Mouse (Mus musculus) hematopoietic stem cell, adult 5-6 weeks (primary cell): ENCODE data around the gene Mpeg1. TPM values are rescaled to one million over a fixed set of nuclear protein-coding genes. Genes with fewer than 3 reads are reported as not detected.

Experiments
- ATAC-seq, 2 experiments: fragments of 125-278 bp in 1 of 2; replicated peaks in 1 of 2; 2 replicates each; pipeline ENCODE4 v1.8.0; 2016 to 2017; ENCODE audit warnings: inconsistent platforms in 2 of 2, mild to moderate bottlenecking in 2 of 2, moderate number of reproducible peaks in 2 of 2, low read depth in 1 of 2, moderate TSS enrichment in 1 of 2; ENCODE audit not compliant: low FRiP score in 2 of 2, poor library complexity in 2 of 2, severe bottlenecking in 2 of 2, insufficient read depth in 1 of 2, low TSS enrichment in 1 of 2
- total RNA-seq: library from RNA; stranded (forward); fragments of 172-1452, 232-1000 nt; gene quantifications from 2 replicates; pipeline ENCODE4 v1.2.3, GENCODE M21; 2017

Mpeg1 gene
- total RNA-seq, 1 experiment from 2014 or later: 15.1 TPM

- ATAC-seq: no peak
Measured at GRCm38 (mm10) chr19:12485631-12486030, 25.1 kb downstream of the Mpeg1 start.

- no peak for ATAC-seq
Measured at GRCm38 (mm10) chr19:12486875-12487274, 26.3 kb downstream of the Mpeg1 start.

- no peak for ATAC-seq
Measured at GRCm38 (mm10) chr19:12487511-12488204, 27.1 kb downstream of the Mpeg1 start.

- peak; percentile 88 to 89 for ATAC-seq
Measured at GRCm38 (mm10) chr19:12488205-12488966, 27.8 kb downstream of the Mpeg1 start.

- ATAC-seq: no peak
Measured at GRCm38 (mm10) chr19:12488969-12489674, 28.5 kb downstream of the Mpeg1 start.

GRCm38 (mm10) chr19:12489675-12490570 lies 29.3 kb downstream of the Mpeg1 start:
- ATAC-seq: no peak

- no peak for ATAC-seq
Measured at GRCm38 (mm10) chr19:12491636-12492035, 31.1 kb downstream of the Mpeg1 start.

GRCm38 (mm10) chr19:12493453-12494186 lies 33.0 kb downstream of the Mpeg1 start:
- ATAC-seq: no peak

- no peak for ATAC-seq
Measured at GRCm38 (mm10) chr19:12494187-12494458, 33.5 kb downstream of the Mpeg1 start.

GRCm38 (mm10) chr19:12494972-12495535 lies 34.5 kb downstream of the Mpeg1 start:
- no peak for ATAC-seq

- no peak for ATAC-seq
Measured at GRCm38 (mm10) chr19:12496241-12496640, 35.7 kb downstream of the Mpeg1 start.

GRCm38 (mm10) chr19:12497909-12498308 lies 37.3 kb downstream of the Mpeg1 start:
- ATAC-seq: no peak

GRCm38 (mm10) chr19:12498321-12498720 lies 37.7 kb downstream of the Mpeg1 start:
- ATAC-seq: no peak

GRCm38 (mm10) chr19:12498941-12499340 lies 38.4 kb downstream of the Mpeg1 start:
- no peak for ATAC-seq

GRCm38 (mm10) chr19:12499485-12499884 lies 38.9 kb downstream of the Mpeg1 start:
- ATAC-seq: no peak

GRCm38 (mm10) chr19:12500124-12500523 lies 39.5 kb downstream of the Mpeg1 start:
- no peak for ATAC-seq
